Mouse (Mus musculus): Measurements from ENCODE around the gene Mipep. TPM values are rescaled to one million over a fixed set of nuclear protein-coding genes. Genes with fewer than 3 reads are reported as not detected.

Gene Mipep
- total and polyA plus RNA-seq, 3 experiments, result 19.1 to 26.4 TPM; not detected in 1

DNA sequence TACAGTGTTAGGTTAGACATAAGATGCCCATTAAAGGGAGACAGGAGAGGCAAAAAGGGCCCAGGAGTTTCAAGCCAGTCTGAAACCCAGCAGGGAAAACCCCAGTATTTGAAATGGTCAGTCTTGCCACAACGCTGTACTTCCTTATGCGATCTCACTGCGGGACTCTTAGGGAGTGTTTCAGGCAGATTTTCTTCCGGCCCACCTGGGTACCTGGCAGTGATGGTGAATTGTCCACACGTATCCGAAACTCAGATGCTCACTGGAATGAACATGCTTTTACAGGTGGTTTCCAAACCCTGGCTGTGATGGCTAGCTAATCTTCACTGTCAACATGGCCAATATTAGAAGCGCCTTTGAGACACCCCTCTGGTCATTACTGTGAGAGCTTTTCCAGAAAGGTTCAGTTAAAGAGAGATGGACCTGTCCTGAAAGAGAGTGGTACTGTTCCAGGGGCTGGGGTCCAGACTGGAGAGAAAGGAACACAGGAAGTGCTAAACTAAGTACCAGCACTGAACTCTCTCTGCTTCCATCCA is 2.2 kb upstream of the Mipep start:
- no peaks in the 10 kb centered on the region for H3K27me3 ChIP-seq (ENCODE audit: control insufficient read depth in 1 of 2, insufficient read depth in 2 of 2, low read length in 2 of 2)
- H3K9ac ChIP-seq (ENCODE audit: control insufficient read depth, low read depth, low read length, poor library complexity, severe bottlenecking), result no peak overlapping the region
- H3K9me3 ChIP-seq (replicated peaks; ENCODE audit: insufficient read depth, low read length), result no peaks in the 10 kb centered on the region
- DNase-seq (ENCODE audit: low read depth, low spot score), result no peak
- H3K79me2 ChIP-seq (ENCODE audit: control insufficient read depth, insufficient read depth, low read length, poor library complexity), result peaks cover 4% of the 10 kb centered on the region; the same call in 1 of the 2 replicates
- peaks cover 0 to 13% of the 10 kb centered on the region in 2 experiments; a peak in 2 of 4 replicates for H3K36me3 ChIP-seq (ENCODE audit: control insufficient read depth in 1 of 2, insufficient read depth in 2 of 2, low read length in 2 of 2)
- peaks cover 4 to 16% of the 10 kb centered on the region in 2 experiments for H3K4me1 ChIP-seq (ENCODE audit: control insufficient read depth in 1 of 2, insufficient read depth in 2 of 2, low read length in 2 of 2)
- H3K4me3 ChIP-seq (ENCODE audit: control insufficient read depth in 1 of 2, insufficient read depth in 1 of 2, low read depth in 2 of 2, low read length in 2 of 2), result peak overlapping the region in 1 of 2 experiments; percentile 21; a peak in 2 of 4 replicates
- no peak for TF ChIP-seq TBP (IDR thresholded peaks at IDR 0.05; ENCODE audit: low read depth, low read length)
- no peak for TF ChIP-seq TCF12 (IDR thresholded peaks at IDR 0.05; ENCODE audit: low read depth, low read length)
- no peak for TF ChIP-seq USF1 (IDR thresholded peaks at IDR 0.05; ENCODE audit: low read depth, low read length)
- TF ChIP-seq MAZ (IDR thresholded peaks at IDR 0.05; ENCODE audit: low read depth, low read length), result no peak
- TF ChIP-seq POLR2AphosphoS5 (IDR thresholded peaks at IDR 0.05; ENCODE audit: borderline replicate concordance, low read depth, low read length), result no peak
- no peak for TF ChIP-seq E2F4 (IDR thresholded peaks at IDR 0.05; ENCODE audit: borderline replicate concordance, low read depth, low read length)
- TF ChIP-seq MAX (IDR thresholded peaks at IDR 0.05; ENCODE audit: low read length), result no peak
- TF ChIP-seq GABPA (IDR thresholded peaks at IDR 0.05; ENCODE audit: low read depth, low read length), result no peak
- no peak for TF ChIP-seq MYC (IDR thresholded peaks at IDR 0.05; ENCODE audit: low read depth, low read length)
- TF ChIP-seq USF2 (IDR thresholded peaks at IDR 0.05; ENCODE audit: borderline replicate concordance in 1 of 2, insufficient read depth in 1 of 2, low read depth in 1 of 2, low read length in 2 of 2), result no peak
- TF ChIP-seq CTCF (IDR thresholded peaks at IDR 0.05 in 2 of 3, conservative IDR thresholded peaks at IDR 0.05 in 1 of 3; ENCODE audit: control insufficient read depth in 1 of 3, insufficient read depth in 1 of 3, low read depth in 2 of 3, low read length in 3 of 3, poor library complexity in 1 of 3, severe bottlenecking in 1 of 3), result no peak
- no peak for TF ChIP-seq ZC3H11A (IDR thresholded peaks at IDR 0.05; ENCODE audit: low read depth, low read length)
- TF ChIP-seq MXI1 (IDR thresholded peaks at IDR 0.05; ENCODE audit: low read depth, low read length), result no peak
- TF ChIP-seq SIN3A (IDR thresholded peaks at IDR 0.05; ENCODE audit: low read length), result no peak
- no peak overlapping the region for H3K27ac ChIP-seq (ENCODE audit: control insufficient read depth, low read depth, low read length)

DNA sequence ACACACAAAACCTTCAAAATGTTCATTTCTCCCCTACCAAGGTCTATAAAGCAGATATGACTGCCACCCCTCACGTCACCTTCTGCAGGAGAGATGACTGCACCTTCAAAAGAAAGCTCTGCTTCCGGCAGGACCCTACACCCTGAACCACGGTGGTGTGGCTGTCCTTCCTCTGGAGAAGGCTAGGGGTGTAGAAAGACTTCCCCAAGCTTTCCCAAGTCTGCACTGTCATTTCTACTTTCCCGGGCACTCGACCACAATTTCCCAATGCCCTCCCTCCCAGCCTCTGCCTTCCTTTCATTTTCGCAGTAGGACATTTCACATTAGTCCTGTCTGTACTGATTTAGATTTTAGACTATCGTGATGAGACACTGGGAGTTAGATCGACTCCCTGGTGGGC is 1.2 kb upstream of the Mipep start:
- peaks cover 0 to 7% of the 10 kb centered on the region in 2 experiments; a peak in 2 of 4 replicates for H3K4me1 ChIP-seq (ENCODE audit: control insufficient read depth in 1 of 2, insufficient read depth in 2 of 2, low read length in 2 of 2)
- H3K79me2 ChIP-seq (ENCODE audit: control insufficient read depth, insufficient read depth, low read length, poor library complexity), result peaks cover 4% of the 10 kb centered on the region; the same call in 1 of the 2 replicates
- DNase-seq (ENCODE audit: low read depth, low spot score), result peak; percentile 41
- H3K9ac ChIP-seq (ENCODE audit: control insufficient read depth, low read depth, low read length, poor library complexity, severe bottlenecking), result peak overlapping the region; percentile 53
- no peaks in the 10 kb centered on the region for H3K27me3 ChIP-seq (ENCODE audit: control insufficient read depth in 1 of 2, insufficient read depth in 2 of 2, low read length in 2 of 2)
- TF ChIP-seq GABPA (IDR thresholded peaks at IDR 0.05; ENCODE audit: low read depth, low read length) (no peak), USF2 (IDR thresholded peaks at IDR 0.05; ENCODE audit: borderline replicate concordance in 1 of 2, insufficient read depth in 1 of 2, low read depth in 1 of 2, low read length in 2 of 2) (no peak), HCFC1 (IDR thresholded peaks at IDR 0.05; ENCODE audit: low read depth, low read length) (no peak), CHD1 (IDR thresholded peaks at IDR 0.05; ENCODE audit: low read depth, low read length) (no peak), ZC3H11A (IDR thresholded peaks at IDR 0.05; ENCODE audit: low read depth, low read length) (no peak)
- H3K4me3 ChIP-seq (ENCODE audit: control insufficient read depth in 1 of 2, insufficient read depth in 1 of 2, low read depth in 2 of 2, low read length in 2 of 2), result peak overlapping the region; percentile 60 to 89
- no peaks in the 10 kb centered on the region for H3K9me3 ChIP-seq (replicated peaks; ENCODE audit: insufficient read depth, low read length)
- H3K27ac ChIP-seq (ENCODE audit: control insufficient read depth, low read depth, low read length), result no peak overlapping the region
- peaks cover 0 to 8% of the 10 kb centered on the region in 2 experiments; a peak in 2 of 4 replicates for H3K36me3 ChIP-seq (ENCODE audit: control insufficient read depth in 1 of 2, insufficient read depth in 2 of 2, low read length in 2 of 2)

Measured in MEL (cell line).